ENCODE assay signal across 10 mouse cellular contexts in genomic region chr5:144998491-144998890, GRCm38 (mm10). TPM values are rescaled to one million over a fixed set of nuclear protein-coding genes. Genes with fewer than 3 reads are reported as not detected.
A peak's percentile ranks its signal among the peaks of the same experiment; 100 is the strongest.
DNase-seq lines count a peak whose midpoint lies in the region; ATAC-seq and TF ChIP-seq lines count a peak whose summit lies in the region.
"Had no signal": no experiment of that assay in that cellular context is flagged by ENCODE, and none has a peak within 500 bp of the region (broad histone marks: within the 10 kb centered on the region; RNA-seq: fewer than 3 reads in every experiment).

No protein-coding gene starts in this region.

- no peak overlapping the region for H3K27ac ChIP-seq in liver, adult 2 months (replicated peaks; ENCODE audit: insufficient read depth, low read depth, low read length)
- H3K27ac ChIP-seq in liver, embryonic 11.5 days (ENCODE audit: low read depth, low read length) = no peak overlapping the region
- H3K27ac ChIP-seq in cortical plate, adult 2 months (ENCODE audit: insufficient read depth, low read length) = no peak overlapping the region
- H3K27ac ChIP-seq: lung, embryonic 15.5 days had no signal

- DNase-seq in liver, adult 2 months (ENCODE audit: extremely low read depth, low read depth, low spot score) = peak; percentile 12
- DNase-seq in liver, embryonic 11.5 days (ENCODE audit: low spot score) = no peak
- peak; percentile 37 for DNase-seq in MN1 (ENCODE audit: low spot score)
- peak; percentile 42 for DNase-seq in retina, postnatal 1 day
- DNase-seq in ovary, postnatal 14 days (ENCODE audit: low spot score) = no peak
- DNase-seq in gastrocnemius, adult 18-20 months (ENCODE audit: low spot score) = no peak
- DNase-seq: gastrocnemius, postnatal 36 days had no signal

- no peak overlapping the region for H3K4me2 ChIP-seq in liver, embryonic 11.5 days
- H3K4me2 ChIP-seq: lung, embryonic 15.5 days had no signal

- no peaks in the 10 kb centered on the region for H3K9me3 ChIP-seq in liver, embryonic 11.5 days (ENCODE audit: control insufficient read depth, low read length)
- H3K9me3 ChIP-seq: lung, embryonic 15.5 days had no signal

- H3K9ac ChIP-seq in liver, adult 2 months (ENCODE audit: low read depth, low read length) = no peak overlapping the region
- no peak overlapping the region for H3K9ac ChIP-seq in liver, embryonic 11.5 days (ENCODE audit: low read depth, low read length)
- H3K9ac ChIP-seq: lung, embryonic 15.5 days had no signal

- no peaks in the 10 kb centered on the region for H3K4me1 ChIP-seq in liver, adult 2 months (ENCODE audit: control insufficient read depth, insufficient read depth, low read length)
- H3K4me1 ChIP-seq in liver, embryonic 11.5 days (replicated peaks; ENCODE audit: control insufficient read depth, insufficient read depth, low read length) = no peaks in the 10 kb centered on the region
- no peaks in the 10 kb centered on the region for H3K4me1 ChIP-seq in cortical plate, adult 2 months (ENCODE audit: control insufficient read depth, insufficient read depth, low read length)
- H3K4me1 ChIP-seq: lung, embryonic 15.5 days had no signal

- H3K36me3 ChIP-seq in liver, adult 2 months (ENCODE audit: control insufficient read depth, insufficient read depth, low read length) = no peaks in the 10 kb centered on the region
- no peaks in the 10 kb centered on the region for H3K36me3 ChIP-seq in liver, embryonic 11.5 days (ENCODE audit: control insufficient read depth, insufficient read depth, low read length)
- H3K36me3 ChIP-seq: lung, embryonic 15.5 days had no signal

- peak; percentile 36; the same call in 1 of the 2 replicates for TF ChIP-seq CTCF in liver, adult 2 months (IDR thresholded peaks at IDR 0.05; ENCODE audit: low read depth, low read length)
- 0 out of 2 replicates have a peak, but pooled peaks have one; percentile 21 for TF ChIP-seq CTCF in cortical plate, adult 2 months (IDR thresholded peaks at IDR 0.05; ENCODE audit: extremely low read depth, insufficient read depth, low read length)

- no peaks in the 10 kb centered on the region for H3K79me2 ChIP-seq in liver, adult 2 months (ENCODE audit: control insufficient read depth, insufficient read depth, low read length)

- no peak for TF ChIP-seq POLR2A in liver, adult 2 months (IDR thresholded peaks at IDR 0.05; ENCODE audit: extremely low read depth, insufficient read depth, low read length)
- no peak for TF ChIP-seq POLR2A in cortical plate, adult 2 months (IDR thresholded peaks at IDR 0.05; ENCODE audit: extremely low read depth, insufficient read depth, low read length)

- ATAC-seq in liver, embryonic 11.5 days (replicated peaks; ENCODE audit: low FRiP score) = no peak; the same call in 1 of the 2 replicates

- WGBS in liver, adult 2 months = 82% methylated on average over 2 of the region's 2 CpGs
- 41% methylated on average over 2 of the region's 2 CpGs for WGBS in liver, embryonic 11.5 days

- H3K27me3 ChIP-seq in liver, adult 2 months (ENCODE audit: control insufficient read depth, insufficient read depth, low read length) = no peaks in the 10 kb centered on the region
- H3K27me3 ChIP-seq in liver, embryonic 11.5 days (replicated peaks; ENCODE audit: control insufficient read depth, insufficient read depth, low read length) = no peaks in the 10 kb centered on the region
- H3K27me3 ChIP-seq: lung, embryonic 15.5 days had no signal

- H3K4me3 ChIP-seq in liver, adult 2 months (ENCODE audit: insufficient read depth, low read depth, low read length) = no peak overlapping the region
- no peak overlapping the region for H3K4me3 ChIP-seq in liver, embryonic 11.5 days (ENCODE audit: low read depth, low read length)
- H3K4me3 ChIP-seq in cortical plate, adult 2 months (ENCODE audit: insufficient read depth, low read length) = no peak overlapping the region
- H3K4me3 ChIP-seq: lung, embryonic 15.5 days had no signal

RNA-seq across cellular contexts. Expression of gene Smurf1, which starts 32.8 kb away (rescaled TPM):
- total RNA-seq in liver, adult 2 months (2014; rRNA removed) = 5.2 and 6.0 TPM in 2 replicates
- 6.7 and 8.6 TPM in 2 replicates for polyA plus RNA-seq in liver, adult 2 months (2012; rRNA removed)
- polyA plus RNA-seq in liver, embryonic 11.5 days (2014; fragmentation: Nextera tagmentation; extraction: Ambion mirVana) = 8.6 and 9.2 TPM in 2 replicates
- 33.8 and 34.0 TPM in 2 replicates for polyA plus RNA-seq in cortical plate, adult 2 months (2012; rRNA removed)
- 10 to 100 TPM in 1 of 2 experiments, 1 to 10 TPM in 1; 9.7 to 13.3 TPM for total RNA-seq in gastrocnemius, adult 18-20 months (2021)

RNA-seq across cellular contexts. Expression of gene Gm4871, which starts 34.1 kb away (rescaled TPM):
- total RNA-seq in liver, adult 2 months (2014; rRNA removed) = not detected in 2 replicates
- not detected in 2 replicates for polyA plus RNA-seq in liver, adult 2 months (2012; rRNA removed)
- polyA plus RNA-seq in liver, embryonic 11.5 days (2014; fragmentation: Nextera tagmentation; extraction: Ambion mirVana) = not detected in 2 replicates
- polyA plus RNA-seq in cortical plate, adult 2 months (2012; rRNA removed) = not detected in 2 replicates
- not detected for total RNA-seq in gastrocnemius, adult 18-20 months (2021)
- total RNA-seq: gastrocnemius, postnatal 36 days had no signal
- polyA plus RNA-seq: large intestine, adult 2 months; lung, embryonic 15.5 days had no signal

RNA-seq across cellular contexts. Expression of gene 1700018F24Rik, which starts 44.3 kb away (rescaled TPM):
- total RNA-seq in liver, adult 2 months (2014; rRNA removed) = not detected in 2 replicates
- polyA plus RNA-seq in liver, adult 2 months (2012; rRNA removed) = not detected in 2 replicates
- not detected in 2 replicates for polyA plus RNA-seq in liver, embryonic 11.5 days (2014; fragmentation: Nextera tagmentation; extraction: Ambion mirVana)
- not detected in 2 replicates for polyA plus RNA-seq in cortical plate, adult 2 months (2012; rRNA removed)
- not detected for total RNA-seq in gastrocnemius, adult 18-20 months (2021)
- total RNA-seq: gastrocnemius, postnatal 36 days had no signal
- polyA plus RNA-seq: large intestine, adult 2 months had no signal

Comparison
In these comparisons a context has a peak if more than half of its experiments do, and no peak if none do; other contexts are left out.
1. DNase-seq: peak in liver, adult 2 months (single experiment), MN1 (single experiment) and retina, postnatal 1 day (single experiment); none in liver, embryonic 11.5 days (single experiment), ovary, postnatal 14 days (single experiment) and gastrocnemius, adult 18-20 months (single experiment).